Mouse (Mus musculus): ENCODE measurements at regions not wholly inside any gene's neighbourhood (a gene's known extent, or its start where the extent isn't known, plus 50 kb on each side); places are given as distances from the start of the nearest gene placed in this dataset.

DNA sequence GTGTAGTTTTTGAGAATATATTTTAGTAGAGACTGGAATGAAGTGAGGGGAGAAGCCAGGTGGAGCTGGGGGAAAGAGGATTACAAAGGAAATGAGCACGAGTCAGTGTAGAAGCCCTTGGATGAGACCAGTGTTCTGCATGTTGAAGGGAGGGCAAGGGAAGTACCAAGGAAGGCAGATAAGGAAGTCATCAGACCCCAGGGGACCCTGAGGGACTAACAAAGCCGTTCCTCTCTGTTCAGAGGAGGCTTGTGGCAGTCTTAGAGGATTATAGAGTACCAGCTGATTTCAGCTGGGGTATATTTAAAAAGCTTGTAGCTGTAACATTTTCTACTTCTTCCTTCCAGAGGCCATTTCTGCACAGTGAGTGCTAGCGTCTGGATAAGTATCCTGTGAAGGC is 56.7 kb upstream of the Igsf9b start:
- DNase-seq (ENCODE audit: low spot score in 2 of 2) = no peak

DNA sequence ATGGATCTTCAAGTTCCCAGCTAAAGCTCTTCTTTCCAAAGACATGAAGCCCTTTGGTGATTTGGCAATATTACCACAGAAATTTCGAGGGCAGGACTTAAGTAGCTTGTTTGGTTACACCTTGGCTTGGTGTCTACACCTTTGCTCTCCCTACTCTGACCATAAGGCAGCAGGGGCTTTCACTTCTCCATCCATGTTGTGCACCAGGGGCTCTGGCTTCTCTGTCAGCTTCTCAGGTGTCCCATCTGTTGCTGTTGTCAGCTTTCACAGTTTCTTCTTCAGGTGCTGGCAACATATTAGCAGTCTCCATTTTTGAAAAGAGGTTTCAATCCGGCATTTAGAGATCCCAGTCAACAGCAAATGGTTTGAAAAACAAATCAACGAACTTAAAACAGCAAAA is 58.1 kb upstream of the Igsf9b start:
- no peak for DNase-seq (ENCODE audit: low spot score in 2 of 2)

DNA sequence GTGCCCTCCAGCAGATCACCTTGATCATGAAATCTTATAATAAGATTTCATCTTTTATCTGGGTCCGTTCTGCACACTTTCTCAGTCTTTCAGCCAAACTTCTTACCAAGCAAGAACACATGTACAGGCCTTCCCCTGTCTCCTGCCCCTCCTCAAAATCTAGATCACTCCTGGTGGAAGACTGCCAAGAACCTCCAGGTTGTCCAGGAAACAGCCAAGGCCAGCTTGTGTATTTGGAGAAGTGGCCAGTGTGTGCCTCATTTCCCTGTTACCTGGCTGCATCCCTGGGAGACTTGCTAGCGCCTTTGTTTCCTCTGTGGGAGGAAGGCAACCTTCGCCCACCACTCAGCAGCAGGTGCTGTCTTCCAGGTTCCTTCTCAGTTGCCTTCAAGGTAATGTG is 58.5 kb upstream of the Igsf9b start:
- no peak for DNase-seq (ENCODE audit: low spot score in 2 of 2)

DNA sequence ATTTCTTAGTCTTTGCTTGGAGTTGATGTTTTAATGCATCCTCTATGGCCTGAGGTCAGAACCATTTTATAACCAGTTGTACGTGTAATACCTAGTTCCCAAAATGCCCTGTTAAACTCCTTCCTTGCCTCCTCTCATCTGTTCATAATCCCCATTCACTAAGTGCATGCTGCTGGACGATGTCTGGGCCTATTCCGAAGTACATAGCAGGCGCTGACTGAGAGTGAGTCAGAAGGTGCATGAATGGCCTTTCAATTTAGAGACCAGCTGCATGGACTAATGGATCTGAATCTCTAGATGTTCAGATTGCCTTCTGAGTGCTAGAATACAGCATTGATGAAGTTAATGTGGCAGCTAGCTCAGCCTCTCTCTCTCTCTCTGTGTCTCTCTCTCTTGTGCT is 66.3 kb upstream of the Igsf9b start:
- no peak for DNase-seq (ENCODE audit: low spot score in 2 of 2)

DNA sequence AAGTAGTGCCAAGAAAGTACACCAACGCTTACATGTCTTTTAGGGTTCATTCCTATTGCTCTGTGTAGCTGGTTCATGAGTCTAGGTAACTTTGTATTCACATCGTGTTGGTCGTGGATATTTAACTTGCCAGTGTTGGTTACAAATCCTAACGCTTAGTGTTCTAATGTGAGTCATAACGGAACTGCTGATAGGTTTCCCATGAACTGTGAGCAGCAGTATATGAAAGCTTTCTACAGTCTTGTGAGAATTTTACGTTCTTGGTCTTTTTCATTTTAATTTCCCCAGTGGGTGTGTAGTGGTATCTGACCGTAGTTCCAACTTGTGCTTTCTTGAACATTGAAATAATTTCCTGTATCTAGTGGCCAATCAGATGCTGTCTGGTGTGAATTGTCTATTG is 71.5 kb upstream of the Igsf9b start:
- no peak for DNase-seq (ENCODE audit: low spot score in 2 of 2)

DNA sequence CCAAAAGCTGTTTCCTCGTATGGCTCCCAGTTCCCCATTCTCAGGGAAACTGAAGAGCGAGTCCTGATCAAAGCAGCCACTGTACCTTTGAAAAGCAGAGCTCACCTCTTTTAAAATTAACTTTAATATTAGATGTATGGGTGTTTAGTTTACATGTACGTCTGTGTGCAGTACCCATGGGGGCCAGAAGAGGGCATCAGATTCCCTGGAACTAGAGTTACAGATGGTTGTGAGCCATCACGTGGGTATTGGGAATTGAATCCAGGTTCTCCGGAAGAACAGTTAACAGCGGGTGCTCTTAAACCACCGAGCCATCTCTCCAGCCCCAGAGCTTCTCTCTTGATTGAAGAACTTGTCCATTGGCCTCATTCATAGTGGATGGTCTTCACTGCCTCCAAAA is 66.0 kb upstream of the Jam3 start:
- no peak for DNase-seq (ENCODE audit: low spot score in 2 of 2)

DNA sequence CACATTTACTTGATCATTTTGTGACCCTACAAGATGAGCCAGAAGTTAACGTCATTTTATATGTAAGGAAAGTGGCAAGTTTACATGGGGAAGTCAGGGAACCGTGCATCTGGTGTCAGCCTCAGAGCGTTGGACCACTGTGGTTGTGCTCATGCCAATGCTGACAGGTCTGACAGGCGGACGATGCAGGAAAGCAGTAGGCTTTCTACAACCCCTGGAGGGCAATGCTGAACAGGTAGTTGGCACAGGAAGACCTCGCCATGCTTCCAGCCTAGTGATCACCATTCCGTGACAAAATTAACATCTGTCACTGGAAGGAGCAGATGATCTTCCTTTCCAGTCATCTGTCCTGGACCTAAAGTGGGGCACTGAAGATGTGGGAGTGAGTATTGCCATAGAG is 60.8 kb upstream of the Jam3 start:
- no peak for DNase-seq (ENCODE audit: low spot score in 2 of 2)

DNA sequence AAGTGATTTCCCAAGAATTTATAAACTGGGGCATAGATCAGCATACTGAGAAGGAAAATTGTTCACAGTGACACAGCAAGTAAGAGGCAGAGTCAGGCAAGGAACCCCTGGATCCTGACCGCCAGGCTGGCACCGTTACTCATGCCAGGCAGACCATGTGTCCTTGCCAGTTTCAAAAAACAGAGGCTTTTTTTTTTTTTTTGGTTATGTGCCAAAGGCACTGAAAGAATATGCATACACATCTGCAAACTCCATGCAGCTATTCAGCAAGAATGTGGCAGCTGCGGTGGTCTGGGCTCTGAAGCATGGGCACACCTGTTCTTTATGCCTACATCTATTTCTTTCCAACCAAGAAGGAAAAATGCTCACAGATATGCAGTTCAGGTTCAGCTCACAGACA is 58.8 kb upstream of the Jam3 start:
- no peak for DNase-seq (ENCODE audit: low spot score in 2 of 2)

DNA sequence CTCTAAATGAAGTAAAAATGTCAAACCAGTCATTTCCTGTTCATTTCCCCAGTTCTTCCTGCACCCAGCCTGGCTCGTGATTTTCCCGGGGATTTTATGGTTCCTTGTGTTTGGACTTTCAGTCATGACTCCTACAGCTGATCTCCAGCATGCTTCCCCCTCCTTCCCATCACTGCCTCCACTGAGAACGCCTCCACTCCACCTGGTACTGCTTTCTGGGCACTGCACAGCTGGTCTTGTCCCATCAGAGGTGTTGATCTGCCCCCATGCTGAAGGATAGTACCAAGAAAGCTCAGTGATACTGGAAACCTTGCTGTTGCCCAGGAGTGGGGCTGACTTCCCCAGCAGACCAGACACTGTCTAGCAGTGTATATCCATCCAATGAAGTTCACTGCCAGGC is 53.6 kb upstream of the Jam3 start:
- peak in 1 of 2 experiments; percentile 75 for DNase-seq (ENCODE audit: low spot score in 2 of 2)
